Mouse (Mus musculus) 3134 (cell line): ENCODE results near the gene Tspan32.

ENCODE experiments used
- DNase-seq: peaks from one replicate; pipeline ENCODE4 v3.0.0-alpha.2; 2011; ENCODE audit warnings: low spot score; ENCODE audit not compliant: insufficient read length; ENCODE audit errors: extremely low read depth

The Tspan32 gene

DNA sequence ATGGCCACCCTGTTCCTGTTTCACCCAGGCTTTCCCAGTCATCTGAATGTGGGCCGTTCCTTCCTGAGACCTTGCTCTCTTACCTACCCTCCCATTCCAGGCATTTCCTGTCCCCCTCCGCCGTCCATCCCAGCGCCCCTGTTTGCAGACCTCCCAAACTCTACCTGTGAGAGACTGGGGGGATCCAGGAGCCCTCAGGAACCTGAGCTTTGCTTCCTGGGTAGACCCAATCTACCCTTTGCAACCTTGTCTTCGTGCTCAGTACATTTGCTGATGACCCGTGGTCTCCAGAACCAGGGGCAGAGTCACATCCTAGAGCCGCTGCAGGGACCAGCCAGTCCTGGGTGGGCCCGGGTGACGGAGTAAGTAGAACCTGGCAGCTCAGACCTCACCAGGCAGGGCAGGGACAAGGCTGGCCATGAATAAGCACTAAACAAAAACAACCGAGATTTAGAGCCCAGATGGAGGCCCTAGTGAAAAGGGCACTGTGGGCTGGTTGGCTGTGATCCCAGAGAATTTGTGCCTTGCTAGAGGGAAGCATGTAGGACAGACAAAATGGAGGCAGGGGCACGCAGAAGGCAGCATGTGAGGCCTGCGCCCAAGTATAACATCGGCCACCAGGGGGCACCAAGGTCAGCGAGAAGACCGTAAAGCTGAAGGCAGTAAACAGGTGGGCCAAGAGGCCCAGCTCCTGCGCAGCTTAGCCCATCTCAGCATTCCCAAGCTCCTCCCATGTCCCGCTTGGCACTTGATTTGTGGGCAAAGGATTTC, 2.9 kb downstream of the Tspan32 start:
- DNase-seq: peak; percentile 78

DNA sequence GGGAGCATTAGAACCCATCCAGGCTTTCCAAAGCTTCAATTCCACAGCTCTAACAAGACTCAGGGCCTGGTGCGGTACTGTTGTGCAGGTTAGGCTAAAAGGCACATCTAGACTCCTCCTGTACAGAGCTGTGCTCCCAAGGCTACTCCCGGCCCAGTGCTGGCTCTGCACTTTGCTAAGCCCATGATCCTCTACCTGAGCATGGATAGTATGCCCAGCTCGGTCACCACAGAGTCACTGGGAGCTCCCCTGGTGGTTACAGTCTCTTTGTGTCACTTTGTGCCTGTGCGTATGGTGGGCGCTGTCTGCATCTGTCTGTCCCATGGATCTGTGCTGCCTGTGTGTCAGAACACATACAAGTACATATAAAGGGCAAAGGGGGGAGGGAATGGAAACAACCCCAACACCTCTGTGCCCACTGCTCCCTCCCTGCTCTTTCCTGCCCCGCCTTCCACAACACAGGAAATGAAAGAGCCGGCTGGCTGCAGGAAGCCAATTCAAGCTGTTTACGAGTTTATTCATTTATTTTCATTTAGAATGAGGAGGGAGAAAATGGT, 3.6 kb downstream of the Tspan32 start:
- DNase-seq: peak; percentile 71

DNA sequence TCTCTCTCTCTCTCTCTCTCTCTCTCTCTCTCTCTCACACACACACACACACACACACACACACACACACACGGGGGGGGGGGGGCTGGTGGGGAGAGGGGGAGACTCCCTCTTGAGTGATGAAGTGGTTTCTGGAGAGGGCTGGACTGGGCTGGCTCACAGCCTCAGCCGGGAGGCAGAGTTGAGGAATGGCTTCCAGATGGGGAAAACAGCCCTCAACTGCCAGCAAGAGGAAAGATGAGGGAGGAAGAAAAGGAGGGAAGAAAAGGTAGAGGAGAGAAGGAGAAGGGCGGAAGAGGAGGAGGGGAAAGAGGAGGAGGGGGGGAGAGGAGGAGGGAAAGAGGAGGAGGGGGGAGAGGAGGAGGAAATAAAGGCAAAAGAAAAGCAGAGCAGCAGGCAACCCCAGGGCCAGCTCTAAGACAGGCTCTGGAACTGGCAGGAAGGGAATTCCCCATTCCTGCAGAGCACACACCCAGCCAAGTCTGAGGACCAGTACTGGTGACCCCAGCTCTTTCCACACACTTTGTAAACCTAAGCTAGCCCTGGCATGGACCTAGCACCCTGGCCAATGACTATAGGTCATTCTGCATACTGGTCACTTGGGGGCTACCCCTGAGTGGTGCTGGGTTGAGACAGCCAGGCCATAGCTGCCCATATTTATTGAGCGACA, 4.3 kb downstream of the Tspan32 start:
- DNase-seq: peak; percentile 60

DNA sequence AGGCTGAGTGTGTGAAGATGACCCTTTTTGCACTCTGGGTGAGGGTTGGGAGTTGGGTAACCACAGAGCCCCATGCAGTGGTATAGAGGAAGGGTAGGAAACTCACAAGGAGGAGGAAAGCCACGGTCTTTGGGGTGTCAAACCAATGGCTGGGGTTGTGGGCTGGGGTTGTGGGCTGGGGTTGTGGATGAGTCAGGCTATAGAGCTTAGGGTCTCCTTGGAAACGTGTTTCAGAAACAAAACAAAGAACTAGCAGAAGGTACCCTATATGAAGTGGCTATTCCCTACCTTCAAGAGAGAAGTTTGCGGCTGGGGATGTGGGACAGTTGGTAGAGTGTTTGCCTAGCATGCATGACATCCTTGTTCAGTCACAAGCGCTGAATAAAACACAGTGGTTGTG, 5.2 kb downstream of the Tspan32 start:
- DNase-seq: no peak

DNA sequence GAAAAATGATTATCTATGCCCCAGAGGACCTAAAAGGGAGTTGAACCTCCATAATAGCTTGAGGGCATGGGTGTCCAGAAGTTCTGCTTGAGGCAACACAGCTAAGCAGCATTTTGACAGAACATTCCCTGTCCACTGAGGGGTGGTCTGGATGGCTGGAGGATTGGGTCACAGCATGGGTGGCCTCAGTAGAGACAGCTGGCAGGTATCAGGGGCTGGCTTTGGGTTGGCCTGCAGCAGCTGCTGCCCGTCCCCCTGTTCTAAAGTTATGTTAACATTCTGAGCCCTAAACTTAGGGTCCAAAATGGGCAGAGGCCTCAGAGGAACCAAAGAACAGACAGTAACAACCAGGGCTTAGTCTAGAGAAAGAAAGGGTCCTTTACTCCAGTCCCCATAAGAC, 6.4 kb downstream of the Tspan32 start:
- DNase-seq: no peak

GRCm38 (mm10) chr7:143012230-143012875, 7.5 kb downstream of the Tspan32 start:
- DNase-seq: no peak

DNA sequence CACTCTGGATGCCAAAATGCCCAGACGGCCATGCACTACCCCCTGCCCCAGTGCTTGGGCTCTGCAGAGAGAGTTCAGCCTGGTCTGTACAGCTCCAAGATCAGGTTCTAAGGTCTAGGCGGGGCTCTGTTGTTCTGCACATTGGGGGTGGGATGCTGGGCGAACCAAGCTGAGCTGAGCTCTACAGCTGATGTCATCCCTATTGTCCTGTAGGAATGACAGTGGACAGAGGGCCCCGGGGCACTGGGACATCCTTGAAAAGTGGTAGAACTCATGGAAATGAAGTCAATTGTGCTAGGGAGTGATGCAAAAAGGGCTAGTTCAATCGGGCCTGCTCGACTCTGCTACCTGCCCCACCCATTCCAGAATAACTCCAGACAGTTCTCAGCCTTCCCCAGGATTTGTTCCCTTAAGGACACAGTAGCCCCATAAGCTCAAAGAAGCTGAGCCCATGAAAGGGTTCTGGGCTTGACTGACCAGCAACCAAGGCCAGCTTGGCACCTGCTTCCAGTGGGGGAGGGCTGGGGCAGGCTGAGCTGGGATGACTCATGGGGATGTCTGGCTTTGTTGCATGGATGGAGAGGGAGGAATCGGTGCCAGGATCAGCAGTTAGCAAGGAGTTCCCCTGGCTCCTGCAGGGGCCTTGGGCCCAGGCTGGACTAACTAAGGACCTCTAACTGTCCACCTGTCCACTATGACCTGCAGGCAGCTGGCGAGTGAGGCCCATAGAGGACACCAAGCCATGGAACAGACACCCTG, 8.8 kb downstream of the Tspan32 start:
- peak; percentile 81 for DNase-seq

- DNase-seq: peak; percentile 50
These were observed 10.2 kb downstream of the Tspan32 start for GRCm38 (mm10) chr7:143014862-143015659.

DNA sequence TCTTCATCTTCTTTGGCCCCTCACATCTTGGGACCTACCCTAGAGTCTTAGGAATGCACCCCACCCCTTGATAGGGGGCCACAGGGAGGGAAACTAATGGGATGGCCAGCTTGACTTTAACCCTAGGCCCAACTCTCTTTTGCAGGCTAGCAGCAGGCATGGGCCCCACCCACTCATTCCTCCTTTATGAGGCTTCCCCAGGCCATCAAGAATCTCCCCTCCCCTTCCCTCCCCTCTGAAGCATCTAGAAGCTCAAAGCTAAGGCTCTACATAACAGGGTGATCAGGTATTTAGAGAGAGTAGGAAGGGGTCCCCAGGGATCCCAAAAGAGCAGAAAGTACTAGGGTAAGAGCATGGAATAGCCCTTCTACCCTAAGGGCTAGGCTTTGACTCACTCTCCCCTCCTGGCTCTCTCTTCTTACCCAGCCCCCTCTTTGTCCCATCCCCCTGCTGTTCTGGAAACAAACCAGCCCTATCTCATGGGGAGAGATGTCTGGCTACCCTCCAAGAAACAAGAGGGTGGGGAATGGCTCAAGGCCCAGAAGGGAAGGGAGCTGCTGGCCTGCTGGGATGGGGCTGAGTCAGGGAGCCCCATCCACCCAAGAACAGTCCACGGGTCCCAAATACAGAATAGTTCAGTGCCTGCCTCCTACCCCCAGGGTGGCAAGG, 11.0 kb downstream of the Tspan32 start:
- peak; percentile 76 for DNase-seq

DNA sequence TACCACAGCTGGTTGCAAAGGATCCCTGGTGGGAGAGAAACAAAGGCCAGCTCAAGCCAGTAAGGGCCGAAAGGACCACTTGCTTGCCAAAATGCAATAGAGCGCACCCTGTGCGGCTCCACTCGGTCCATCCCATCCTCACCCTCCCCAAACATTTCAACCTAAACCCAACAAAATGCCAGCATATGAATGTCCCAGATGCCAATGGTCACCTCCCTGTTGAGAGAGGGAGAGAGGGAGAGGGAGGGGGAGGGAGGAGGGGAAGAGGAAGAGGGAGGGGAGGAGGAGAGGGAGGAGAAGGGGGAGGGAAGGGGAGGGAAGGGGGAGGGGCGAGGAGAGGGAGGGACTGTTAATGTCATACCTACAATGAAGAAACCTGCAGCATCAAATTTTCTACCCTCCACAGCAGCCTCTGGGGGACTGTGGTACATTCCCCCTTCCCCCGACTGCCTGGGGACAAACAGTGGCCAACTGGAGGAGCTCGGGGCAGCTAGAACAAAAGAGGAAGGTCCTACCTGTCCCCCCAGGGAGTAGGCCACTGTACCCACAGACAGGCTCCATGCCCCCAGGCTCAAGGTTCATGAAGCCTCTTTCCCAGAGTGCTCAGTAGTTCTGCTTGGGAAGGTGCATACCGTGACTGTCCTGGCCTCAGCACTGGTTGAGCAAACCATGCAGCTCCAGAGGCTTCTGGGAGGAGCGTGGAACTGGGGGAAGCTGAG, 11.7 kb downstream of the Tspan32 start:
- DNase-seq: no peak

- no peak for DNase-seq
These were observed 12.3 kb downstream of the Tspan32 start for GRCm38 (mm10) chr7:143017181-143017580.

- DNase-seq: no peak
These were observed 15.2 kb downstream of the Tspan32 start for GRCm38 (mm10) chr7:143020040-143020439.

- DNase-seq: no peak
These were observed 15.9 kb downstream of the Tspan32 start for GRCm38 (mm10) chr7:143020764-143021163.

- DNase-seq: no peak
These were observed 16.7 kb downstream of the Tspan32 start for GRCm38 (mm10) chr7:143021356-143022164.

DNA sequence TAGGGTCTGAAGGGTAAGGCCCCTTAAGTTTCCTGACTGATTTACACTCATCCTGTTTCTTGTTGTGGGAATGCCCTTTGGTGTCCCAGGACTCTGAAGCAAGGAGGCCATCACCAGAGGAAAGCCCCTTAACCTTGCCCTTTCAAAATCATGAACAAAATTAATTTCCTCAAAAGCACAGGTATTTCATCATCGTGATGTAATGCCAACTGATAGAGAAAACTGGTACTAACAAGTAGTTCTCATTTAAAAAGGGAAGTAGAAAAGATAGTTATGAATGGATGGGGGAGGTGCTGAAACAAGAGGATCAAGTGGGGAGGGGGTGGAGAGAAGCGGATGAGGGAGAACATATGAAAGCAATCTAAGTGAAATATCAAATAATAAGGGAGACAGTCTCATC, 18.7 kb downstream of the Tspan32 start:
- no peak for DNase-seq

DNA sequence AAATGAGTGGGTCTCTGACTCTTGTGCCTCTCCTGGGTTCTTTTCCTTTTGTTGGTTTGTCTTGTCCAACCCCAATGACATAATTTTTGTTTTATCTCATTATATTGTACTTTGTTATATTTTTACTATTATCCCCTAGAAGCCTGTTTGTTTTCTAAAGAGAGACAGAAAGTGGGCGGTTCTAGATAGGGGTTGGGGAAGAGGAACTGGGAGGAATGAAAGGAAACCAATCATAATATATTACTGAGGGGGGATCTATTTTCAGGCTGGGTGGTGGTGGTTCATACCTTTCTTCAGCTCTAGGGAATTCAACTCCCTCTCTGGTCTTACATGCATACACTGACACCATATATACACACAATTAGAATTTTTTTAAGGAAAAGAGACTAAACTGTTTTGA, 19.4 kb downstream of the Tspan32 start:
- DNase-seq: no peak

DNA sequence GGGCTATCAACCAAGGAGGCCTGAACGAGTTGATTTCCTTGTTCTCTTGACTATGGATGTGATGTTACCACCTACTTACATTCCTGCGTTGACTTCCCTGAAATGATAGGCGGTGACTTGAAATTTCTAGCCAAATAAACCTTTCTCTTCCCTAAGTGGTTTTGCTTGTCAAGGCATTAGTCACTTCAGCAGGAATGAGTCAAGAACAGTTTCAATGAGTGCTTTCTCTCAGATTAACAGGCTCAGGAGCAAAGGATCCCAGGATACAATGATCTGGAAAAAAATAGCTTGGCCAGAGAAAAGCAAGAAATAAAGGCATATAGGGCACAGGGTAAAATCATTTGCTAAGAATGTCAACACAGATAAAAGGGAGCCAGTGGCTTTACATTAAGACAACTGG, 20.6 kb downstream of the Tspan32 start:
- peak; percentile 52 for DNase-seq

GRCm38 (mm10) chr7:143027196-143027595, 22.4 kb downstream of the Tspan32 start:
- no peak for DNase-seq
